ENCODE assay signal across 9 mouse cellular contexts in the genomic region with DNA sequence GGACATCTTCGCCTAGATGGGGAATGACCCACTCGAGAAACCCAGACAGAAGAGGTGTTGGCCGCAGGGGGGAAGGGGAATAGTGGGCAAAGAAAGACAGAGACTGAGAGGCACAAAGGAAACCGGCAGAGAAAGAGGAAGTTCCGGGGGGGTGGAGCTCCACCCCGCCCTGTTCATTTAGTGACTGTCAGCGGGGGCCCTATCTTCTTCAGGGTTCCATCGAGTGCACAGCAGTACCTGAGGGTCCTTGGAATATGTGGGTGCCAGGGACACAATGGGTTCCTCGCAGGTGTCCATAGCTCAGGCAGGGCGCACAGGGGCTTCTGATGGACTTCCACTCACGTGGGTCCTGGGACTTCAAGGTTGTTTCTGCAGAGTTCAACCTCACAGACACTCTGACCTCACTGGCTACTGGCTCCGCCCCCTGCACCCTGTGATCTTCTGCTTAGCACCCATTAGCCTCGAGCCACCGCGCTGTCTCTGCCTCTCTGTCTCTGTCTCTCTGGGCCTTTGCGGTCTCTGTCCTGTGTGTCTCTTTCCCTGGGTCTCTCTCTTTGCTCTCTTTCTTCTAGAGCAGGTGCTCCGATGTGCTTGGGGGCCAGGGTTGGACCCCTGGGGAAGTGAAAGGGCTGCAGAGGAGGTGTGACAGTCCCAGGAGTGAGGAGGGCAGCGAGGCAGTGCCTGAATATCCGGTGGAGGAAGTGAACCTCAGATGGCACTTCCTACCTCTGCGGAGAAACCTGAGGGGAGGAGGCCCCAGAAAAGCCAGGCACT. TPM values are rescaled to one million over a fixed set of nuclear protein-coding genes. Genes with fewer than 3 reads are reported as not detected.
DNase-seq lines count a peak whose midpoint lies in the region; TF ChIP-seq lines count a peak whose summit lies in the region.
"Had no signal": no experiment of that assay in that cellular context is flagged by ENCODE, and none has a peak within 500 bp of the region (broad histone marks: within the 10 kb centered on the region; RNA-seq: fewer than 3 reads in every experiment).

A gene (minus strand): TSS at position 393 of the 774 bp plus-strand sequence.

- TF ChIP-seq POLR2A in olfactory bulb, adult 2 months (IDR thresholded peaks at IDR 0.05; ENCODE audit: insufficient read depth, low read depth, low read length) = no peak

- 38% methylated on average over 20 of the region's 20 CpGs for whole genome bisulfite sequencing in large intestine, adult 2 months
- whole genome bisulfite sequencing in olfactory bulb, adult 2 months = 53% methylated on average over 20 of the region's 20 CpGs

- no peak within 1 kb of the TSS for H3K27ac ChIP-seq in olfactory bulb, adult 2 months (ENCODE audit: insufficient read depth, low read depth, low read length)
- H3K27ac ChIP-seq: embryonic facial prominence, embryonic 15.5 days had no signal

- DNase-seq in CD8-positive naive resting alpha-beta T cell, adult 2 months (ENCODE audit: low read depth in 2 of 2, low spot score in 2 of 2) = peak; percentile 53 to 76
- DNase-seq in ZHBTc4 (ENCODE audit: low read depth, low spot score) = peak; percentile 75
- DNase-seq in large intestine, adult 2 months (ENCODE audit: low read depth, low spot score) = no peak
- DNase-seq in cerebellum, postnatal 25 days = no peak
- no peak for DNase-seq in kidney, postnatal 4 days
- no peak for DNase-seq in cerebellum, postnatal 14 days
- no peak for DNase-seq in adipocyte (ENCODE audit: low spot score)

- peak within 1 kb of the TSS; percentile 7; the same call in 1 of the 2 replicates for H3K4me3 ChIP-seq in olfactory bulb, adult 2 months (ENCODE audit: insufficient read depth, low read depth, low read length)
- H3K4me3 ChIP-seq: embryonic facial prominence, embryonic 15.5 days had no signal

- peaks cover 14% of the 10 kb centered on the region for H3K4me1 ChIP-seq in olfactory bulb, adult 2 months (ENCODE audit: control insufficient read depth, insufficient read depth, low read length)

- TF ChIP-seq CTCF in olfactory bulb, adult 2 months (IDR thresholded peaks at IDR 0.05; ENCODE audit: insufficient read depth, low read depth, low read length) = no peak

RNA-seq across cellular contexts. Expression of the gene that starts here (rescaled TPM):
- 57.3 and 66.8 TPM in 2 replicates for polyA plus RNA-seq in large intestine, adult 2 months (2012; rRNA removed)
- not detected in 2 replicates for polyA plus RNA-seq in olfactory bulb, adult 2 months (2012; ENCODE audit: insufficient read depth, insufficient read length, low replicate concordance, missing spikeins)

Comparison
In these comparisons a context has a peak if more than half of its experiments do, and no peak if none do; other contexts are left out.
1. DNase-seq: peak in CD8-positive naive resting alpha-beta T cell, adult 2 months (2 of 2) and ZHBTc4 (single experiment); none in large intestine, adult 2 months (single experiment), cerebellum, postnatal 25 days (0 of 2), kidney, postnatal 4 days (0 of 2), cerebellum, postnatal 14 days (0 of 2) and adipocyte (single experiment).